ENCODE assay signal across 12 mouse cellular contexts in the genomic region with DNA sequence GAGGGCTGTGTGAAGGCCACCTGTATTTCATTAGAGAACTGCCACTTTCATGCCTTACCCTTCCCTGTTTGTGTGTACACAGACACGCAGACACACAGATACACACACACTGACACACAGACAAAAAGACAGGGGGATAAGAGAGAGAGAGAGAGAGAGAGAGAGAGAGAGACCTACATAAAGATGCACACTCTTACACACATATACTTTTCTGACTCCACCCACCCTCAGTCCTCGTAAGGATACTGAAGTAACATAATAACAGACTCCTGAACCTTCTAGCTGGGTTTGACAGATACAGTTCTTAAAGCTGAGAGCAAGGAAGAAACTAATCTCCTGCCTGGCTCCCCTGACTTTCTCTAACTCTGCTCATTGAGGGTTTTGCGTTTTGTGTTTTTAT. TPM values are rescaled to one million over a fixed set of nuclear protein-coding genes. Genes with fewer than 3 reads are reported as not detected.
A peak's percentile ranks its signal among the peaks of the same experiment; 100 is the strongest.
DNase-seq lines count a peak whose midpoint lies in the region; ATAC-seq and TF ChIP-seq lines count a peak whose summit lies in the region.
"Had no signal": no experiment of that assay in that cellular context is flagged by ENCODE, and none has a peak within 500 bp of the region (broad histone marks: within the 10 kb centered on the region; RNA-seq: fewer than 3 reads in every experiment).

No protein-coding gene starts in this region.

- no peaks in the 10 kb centered on the region for H3K27me3 ChIP-seq in intestine, embryonic 14.5 days (replicated peaks; ENCODE audit: control insufficient read depth, insufficient read depth, low read length)
- no peaks in the 10 kb centered on the region for H3K27me3 ChIP-seq in intestine, embryonic 16.5 days (replicated peaks; ENCODE audit: control insufficient read depth, insufficient read depth, low read length)
- H3K27me3 ChIP-seq in embryonic facial prominence, embryonic 14.5 days (replicated peaks; ENCODE audit: control insufficient read depth, insufficient read depth, low read length): no peaks in the 10 kb centered on the region
- H3K27me3 ChIP-seq in hindbrain, embryonic 13.5 days: no peaks in the 10 kb centered on the region
- no peaks in the 10 kb centered on the region for H3K27me3 ChIP-seq in midbrain, postnatal 0 days (ENCODE audit: insufficient read depth, low read length)

- no peak overlapping the region for H3K4me3 ChIP-seq in intestine, embryonic 14.5 days (ENCODE audit: low read depth, low read length)
- no peak overlapping the region for H3K4me3 ChIP-seq in intestine, embryonic 16.5 days (ENCODE audit: low read length)
- H3K4me3 ChIP-seq in embryonic facial prominence, embryonic 14.5 days (ENCODE audit: low read depth, low read length): peak overlapping the region; percentile 23
- H3K4me3 ChIP-seq in hindbrain, embryonic 13.5 days: peak overlapping the region; percentile 42
- peak overlapping the region; percentile 44 for H3K4me3 ChIP-seq in midbrain, postnatal 0 days (ENCODE audit: low read depth, low read length)

- no peak overlapping the region for H3K27ac ChIP-seq in intestine, embryonic 14.5 days (ENCODE audit: low read depth)
- H3K27ac ChIP-seq in intestine, embryonic 16.5 days (ENCODE audit: low read length): no peak overlapping the region
- H3K27ac ChIP-seq in embryonic facial prominence, embryonic 14.5 days (replicated peaks; ENCODE audit: low read depth, low read length): no peak overlapping the region
- peak overlapping the region; percentile 95 for H3K27ac ChIP-seq in hindbrain, embryonic 13.5 days
- H3K27ac ChIP-seq in midbrain, postnatal 0 days (ENCODE audit: low read depth, low read length): peak overlapping the region; percentile 90
- H3K27ac ChIP-seq: kidney, postnatal 0 days had no signal

- no peak for TF ChIP-seq CTCF in midbrain, postnatal 0 days (IDR thresholded peaks at IDR 0.05)

- H3K9ac ChIP-seq in intestine, embryonic 14.5 days (ENCODE audit: low read length): no peak overlapping the region
- no peak overlapping the region for H3K9ac ChIP-seq in intestine, embryonic 16.5 days (ENCODE audit: low read depth, low read length)
- peak overlapping the region; percentile 5; the same call in 1 of the 2 replicates for H3K9ac ChIP-seq in embryonic facial prominence, embryonic 14.5 days (ENCODE audit: low read depth, low read length)
- H3K9ac ChIP-seq in hindbrain, embryonic 13.5 days: peak overlapping the region; percentile 68
- H3K9ac ChIP-seq in midbrain, postnatal 0 days (replicated peaks; ENCODE audit: low read length, poor library complexity, severe bottlenecking): peak overlapping the region; percentile 57

- H3K9me3 ChIP-seq in intestine, embryonic 14.5 days (ENCODE audit: control insufficient read depth, low read length): no peaks in the 10 kb centered on the region
- no peaks in the 10 kb centered on the region for H3K9me3 ChIP-seq in intestine, embryonic 16.5 days (ENCODE audit: control insufficient read depth, low read length)
- no peaks in the 10 kb centered on the region for H3K9me3 ChIP-seq in embryonic facial prominence, embryonic 14.5 days (ENCODE audit: control insufficient read depth, low read length)
- no peaks in the 10 kb centered on the region for H3K9me3 ChIP-seq in hindbrain, embryonic 13.5 days
- no peaks in the 10 kb centered on the region for H3K9me3 ChIP-seq in midbrain, postnatal 0 days (ENCODE audit: low read length)

- no peaks in the 10 kb centered on the region for H3K36me3 ChIP-seq in intestine, embryonic 14.5 days (ENCODE audit: control insufficient read depth, insufficient read depth, low read length)
- H3K36me3 ChIP-seq in intestine, embryonic 16.5 days (ENCODE audit: control insufficient read depth, insufficient read depth, low read length): no peaks in the 10 kb centered on the region
- no peaks in the 10 kb centered on the region for H3K36me3 ChIP-seq in embryonic facial prominence, embryonic 14.5 days (ENCODE audit: control insufficient read depth, insufficient read depth, low read length)
- no peaks in the 10 kb centered on the region for H3K36me3 ChIP-seq in hindbrain, embryonic 13.5 days
- no peaks in the 10 kb centered on the region for H3K36me3 ChIP-seq in midbrain, postnatal 0 days (ENCODE audit: insufficient read depth, low read length)

- no peak for DNase-seq in intestine, embryonic 14.5 days (ENCODE audit: low spot score)
- DNase-seq in embryonic facial prominence, embryonic 14.5 days (ENCODE audit: low spot score): peak; percentile 12
- no peak for DNase-seq in midbrain, postnatal 0 days (ENCODE audit: low spot score)
- no peak for DNase-seq in urinary bladder, postnatal 10 days (ENCODE audit: low spot score)
- no peak for DNase-seq in yolk sac, embryonic 10.5 days (ENCODE audit: low spot score)
- DNase-seq in frontal cortex, postnatal 14 days (ENCODE audit: low spot score in 2 of 2): no peak
- DNase-seq: gastrocnemius, postnatal 25 days; liver; thymus, postnatal 4 days had no signal

- H3K4me2 ChIP-seq in intestine, embryonic 14.5 days (ENCODE audit: low read length): peak overlapping the region; percentile 41
- no peak overlapping the region for H3K4me2 ChIP-seq in intestine, embryonic 16.5 days (ENCODE audit: low read depth, low read length)
- peak overlapping the region; percentile 46 for H3K4me2 ChIP-seq in embryonic facial prominence, embryonic 14.5 days (ENCODE audit: low read depth, low read length)
- H3K4me2 ChIP-seq in hindbrain, embryonic 13.5 days: peak overlapping the region; percentile 51
- H3K4me2 ChIP-seq in midbrain, postnatal 0 days (ENCODE audit: low read depth, low read length, poor library complexity, severe bottlenecking): peak overlapping the region; percentile 45

- no peaks in the 10 kb centered on the region for H3K4me1 ChIP-seq in intestine, embryonic 14.5 days (replicated peaks; ENCODE audit: control insufficient read depth, insufficient read depth, low read length)
- H3K4me1 ChIP-seq in intestine, embryonic 16.5 days (ENCODE audit: control insufficient read depth, insufficient read depth, low read length): no peaks in the 10 kb centered on the region
- 0 out of 2 replicates have a peak, but pooled peaks cover 5% of the 10 kb centered on the region for H3K4me1 ChIP-seq in embryonic facial prominence, embryonic 14.5 days (ENCODE audit: control insufficient read depth, insufficient read depth, low read length)
- peaks cover 10% of the 10 kb centered on the region; the same call in 1 of the 2 replicates for H3K4me1 ChIP-seq in hindbrain, embryonic 13.5 days (replicated peaks)
- H3K4me1 ChIP-seq in midbrain, postnatal 0 days (ENCODE audit: insufficient read depth, low read length): no peaks in the 10 kb centered on the region

- WGBS in intestine, embryonic 14.5 days: 24% methylated on average over 3 of the region's 3 CpGs
- WGBS in intestine, embryonic 16.5 days: 17% methylated on average over 3 of the region's 3 CpGs
- WGBS in embryonic facial prominence, embryonic 14.5 days: 1% methylated on average over 3 of the region's 3 CpGs
- 11% methylated on average over 3 of the region's 3 CpGs for WGBS in hindbrain, embryonic 13.5 days
- WGBS in midbrain, postnatal 0 days: 4% methylated on average over 3 of the region's 3 CpGs

- no peak for ATAC-seq in intestine, embryonic 14.5 days (replicated peaks; ENCODE audit: low FRiP score, low TSS enrichment, low read depth)
- ATAC-seq in intestine, embryonic 16.5 days: no peak
- ATAC-seq in embryonic facial prominence, embryonic 14.5 days (ENCODE audit: low read depth): peak; percentile 44; the same call in 1 of the 2 replicates
- ATAC-seq in hindbrain, embryonic 13.5 days (ENCODE audit: low FRiP score): peak; percentile 65; the same call in 1 of the 2 replicates
- ATAC-seq in midbrain, postnatal 0 days (ENCODE audit: low FRiP score): peak; percentile 62; the same call in 1 of the 2 replicates

RNA-seq across cellular contexts. Expression of a gene that starts 21.9 kb away (rescaled TPM):
- 7.6 and 7.7 TPM in 2 replicates for polyA plus RNA-seq in intestine, embryonic 14.5 days (2014; fragmentation: Nextera tagmentation; extraction: Ambion mirVana)
- polyA plus RNA-seq in intestine, embryonic 16.5 days (2015; fragmentation: Nextera tagmentation; extraction: Ambion mirVana): 1.8 and 2.0 TPM in 2 replicates
- polyA plus RNA-seq in embryonic facial prominence, embryonic 14.5 days (2014; fragmentation: Nextera tagmentation; extraction: Ambion mirVana): 11.6 and 12.3 TPM in 2 replicates
- 50.0 and 52.9 TPM in 2 replicates for polyA plus RNA-seq in hindbrain, embryonic 13.5 days (2015; fragmentation: Nextera tagmentation; extraction: Ambion mirVana)
- total RNA-seq in midbrain, postnatal 0 days (2014; rRNA removed): 547 and 554 TPM in 2 replicates
- 53.9 and 60.8 TPM in 2 replicates for polyA plus RNA-seq in midbrain, postnatal 0 days (2015; fragmentation: Nextera tagmentation; extraction: Ambion mirVana)

RNA-seq across cellular contexts. Expression of a gene that starts 38.8 kb away (rescaled TPM):
- polyA plus RNA-seq in intestine, embryonic 14.5 days (2014; fragmentation: Nextera tagmentation; extraction: Ambion mirVana): 2.8 and 3.9 TPM in 2 replicates
- 3.9 and 5.3 TPM in 2 replicates for polyA plus RNA-seq in intestine, embryonic 16.5 days (2015; fragmentation: Nextera tagmentation; extraction: Ambion mirVana)
- polyA plus RNA-seq in embryonic facial prominence, embryonic 14.5 days (2014; fragmentation: Nextera tagmentation; extraction: Ambion mirVana): 0.53 and 1.3 TPM in 2 replicates
- 1.9 and 2.1 TPM in 2 replicates for polyA plus RNA-seq in hindbrain, embryonic 13.5 days (2015; fragmentation: Nextera tagmentation; extraction: Ambion mirVana)
- total RNA-seq in midbrain, postnatal 0 days (2014; rRNA removed): 0.66 and 2.8 TPM in 2 replicates
- 0.89 and 1.0 TPM in 2 replicates for polyA plus RNA-seq in midbrain, postnatal 0 days (2015; fragmentation: Nextera tagmentation; extraction: Ambion mirVana)

RNA-seq across cellular contexts. Expression of a gene that starts 55.9 kb away (rescaled TPM):
- polyA plus RNA-seq in intestine, embryonic 14.5 days (2014; fragmentation: Nextera tagmentation; extraction: Ambion mirVana): 1.1 and 1.2 TPM in 2 replicates
- 1.4 and 2.3 TPM in 2 replicates for polyA plus RNA-seq in intestine, embryonic 16.5 days (2015; fragmentation: Nextera tagmentation; extraction: Ambion mirVana)
- 1.6 and 3.9 TPM in 2 replicates for polyA plus RNA-seq in embryonic facial prominence, embryonic 14.5 days (2014; fragmentation: Nextera tagmentation; extraction: Ambion mirVana)
- polyA plus RNA-seq in hindbrain, embryonic 13.5 days (2015; fragmentation: Nextera tagmentation; extraction: Ambion mirVana): 15.1 and 16.8 TPM in 2 replicates
- 38.0 and 52.3 TPM in 2 replicates for total RNA-seq in midbrain, postnatal 0 days (2014; rRNA removed)
- 23.1 and 24.1 TPM in 2 replicates for polyA plus RNA-seq in midbrain, postnatal 0 days (2015; fragmentation: Nextera tagmentation; extraction: Ambion mirVana)

Comparison
In these comparisons a context has a peak if more than half of its experiments do, and no peak if none do; other contexts are left out.
1. ATAC-seq: peak in embryonic facial prominence, embryonic 14.5 days (single experiment), hindbrain, embryonic 13.5 days (single experiment) and midbrain, postnatal 0 days (single experiment); none in intestine, embryonic 14.5 days (single experiment) and intestine, embryonic 16.5 days (single experiment).
2. H3K27ac ChIP-seq: peak in hindbrain, embryonic 13.5 days (single experiment) and midbrain, postnatal 0 days (single experiment); none in intestine, embryonic 14.5 days (single experiment), intestine, embryonic 16.5 days (single experiment) and embryonic facial prominence, embryonic 14.5 days (single experiment).
3. H3K4me3 ChIP-seq: peak in embryonic facial prominence, embryonic 14.5 days (single experiment), hindbrain, embryonic 13.5 days (single experiment) and midbrain, postnatal 0 days (single experiment); none in intestine, embryonic 14.5 days (single experiment) and intestine, embryonic 16.5 days (single experiment).
4. H3K9ac ChIP-seq: peak in embryonic facial prominence, embryonic 14.5 days (single experiment), hindbrain, embryonic 13.5 days (single experiment) and midbrain, postnatal 0 days (single experiment); none in intestine, embryonic 14.5 days (single experiment) and intestine, embryonic 16.5 days (single experiment).